Mouse (Mus musculus) heart, adult 2 months (tissue): ENCODE results near the gene Casp8. TPM values are rescaled to one million over a fixed set of nuclear protein-coding genes. Genes with fewer than 3 reads are reported as not detected.

ENCODE experiments used
- DNase-seq, 2 experiments: peaks; one replicate each; pipeline ENCODE4 v3.0.0; 2021
- H3K27ac ChIP-seq: fragments of 200-600 bp; 2 replicates; pipeline ENCODE4 v1.8.1; 2022
- H3K27me3 ChIP-seq: fragments of 200-500 bp; 2 replicates; pipeline ENCODE4 v1.6.1; 2012; ENCODE audit warnings: mild to moderate bottlenecking, low read length, inconsistent platforms, mixed read lengths; ENCODE audit not compliant: control insufficient read depth, insufficient read depth
- H3K36me3 ChIP-seq: fragments of 200-500 bp; 2 replicates; pipeline ENCODE4 v1.6.1; 2012; ENCODE audit warnings: low read length, inconsistent platforms; ENCODE audit not compliant: control insufficient read depth, insufficient read depth
- H3K4me1 ChIP-seq: fragments of 200-500 bp; 2 replicates; pipeline ENCODE4 v1.6.1; 2011; ENCODE audit warnings: low read length; ENCODE audit not compliant: control insufficient read depth, insufficient read depth
- H3K4me3 ChIP-seq: fragments of 200-600 bp; 2 replicates; pipeline ENCODE4 v1.8.1; 2022
- H3K79me2 ChIP-seq: fragments of 200-500 bp; replicated peaks from 2 replicates; pipeline ENCODE4 v1.6.1; 2012; ENCODE audit warnings: mild to moderate bottlenecking, inconsistent platforms, low read length, moderate library complexity, mixed read lengths; ENCODE audit not compliant: control insufficient read depth, insufficient read depth
- H3K9ac ChIP-seq: fragments of 200-500 bp; 2 replicates; pipeline ENCODE4 v1.6.1; 2012; ENCODE audit warnings: low read depth, mild to moderate bottlenecking, control low read depth, inconsistent platforms, low read length, mixed read lengths
- CTCF ChIP-seq: fragments of 200-600 bp; IDR thresholded peaks from 2 replicates; pipeline ENCODE4 v1.8.1; 2022; ENCODE audit warnings: antibody characterized with exemption, mild to moderate bottlenecking, moderate library complexity
- EP300 ChIP-seq: fragments of 200-500 bp; IDR thresholded peaks from 2 replicates; pipeline ENCODE4 v1.6.1; 2011; ENCODE audit warnings: low read depth, low read length, control low read depth; ENCODE audit not compliant: insufficient read depth
- POLR2A ChIP-seq: fragments of 200-500 bp; IDR thresholded peaks from 2 replicates; pipeline ENCODE4 v1.6.1; 2011; ENCODE audit warnings: mild to moderate bottlenecking, low read depth, low read length, control low read depth; ENCODE audit not compliant: insufficient read depth
- WGBS: fragments of 180-500 bp; shearing (Covaris S2); methylation state at CpG from one replicate; pipeline ENCODE4 v1.1.7; 2018; 5-methylcytosine and 5-hydroxymethylcytosine counted together
- intact Hi-C: fragments of 180-260 bp; cut with DNase I; formaldehyde crosslinking; loops from one replicate; pipeline ENCODE4 v1.15.1; 2025
- polyA plus RNA-seq: library from polyadenylated mRNA; depleted of rRNA; stranded (reverse); fragments of >200 nt; gene quantifications from 2 replicates; pipeline ENCODE4 v1.2.3, GENCODE M21; 2012
- total RNA-seq, 2 experiments: library from RNA; stranded (reverse); gene quantifications; 2 replicates each; pipeline ENCODE4 v1.2.3; 2021

The Casp8 gene
- total and polyA plus RNA-seq, 3 experiments: 2.0 to 8.0 (median 6.3) TPM

DNA sequence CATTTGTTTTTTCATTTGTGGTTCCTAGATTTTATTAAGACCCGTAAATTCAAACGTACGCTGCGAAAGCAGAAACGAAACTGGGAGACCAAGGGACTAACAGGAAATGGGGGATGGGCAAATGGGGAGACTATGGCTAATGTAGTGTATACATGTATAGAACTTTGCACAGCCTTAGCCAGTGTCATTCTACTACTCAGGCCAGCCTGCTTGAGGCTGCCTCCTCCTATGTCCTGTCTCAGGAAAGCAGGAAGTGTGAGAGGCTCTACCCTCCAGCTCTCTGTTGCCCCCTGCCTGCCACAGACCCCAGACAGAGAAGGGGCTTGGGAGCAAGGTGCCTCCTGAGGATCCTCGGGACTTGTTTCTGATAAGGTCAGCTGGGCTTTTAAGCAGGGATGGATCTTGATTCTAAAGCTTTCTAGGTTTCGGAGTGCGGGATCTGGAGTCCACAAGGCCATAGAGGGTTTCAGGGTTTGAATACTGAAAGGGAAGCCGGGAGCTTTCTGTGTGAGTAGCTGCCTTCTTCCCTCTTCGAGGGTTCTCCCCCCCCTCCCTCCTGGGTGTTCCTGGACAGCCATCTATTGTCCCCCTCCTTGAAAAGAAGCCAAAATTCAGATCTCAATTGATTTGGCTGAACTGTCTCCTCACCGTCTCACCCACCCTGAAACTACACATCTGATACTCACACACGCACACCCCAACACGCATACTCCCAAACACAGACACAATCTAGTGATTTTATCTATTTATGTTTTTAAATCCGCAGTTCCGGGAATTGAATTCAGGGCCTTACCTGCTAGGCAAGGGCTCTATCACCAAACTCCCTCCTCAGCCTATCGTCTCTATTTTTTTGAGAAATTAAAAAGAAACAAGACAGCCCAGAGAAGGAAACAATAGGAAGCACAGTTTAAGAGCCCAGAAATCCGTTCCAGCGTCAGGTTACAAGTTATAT, 7.4 kb downstream of the Casp8 start:
- H3K27ac ChIP-seq: peak overlapping the region; percentile 88
- peak overlapping the region; percentile 52 for H3K9ac ChIP-seq
- WGBS: 56% methylated on average over 18 of the region's 18 CpGs
- peaks cover 6% of the 10 kb centered on the region for H3K4me1 ChIP-seq
- H3K4me3 ChIP-seq: peak overlapping the region; percentile 46
- peaks cover 3% of the 10 kb centered on the region for H3K79me2 ChIP-seq
- intact Hi-C loops: loop anchor here (2.0 to 5.0 kb wide), 2 partner anchors 32 to 75 kb away; no protein-coding TSS in a partner anchor
- DNase-seq: peak; percentile 82 to 84
- no peaks in the 10 kb centered on the region; the same call in 1 of the 2 replicates for H3K36me3 ChIP-seq
- no peaks in the 10 kb centered on the region for H3K27me3 ChIP-seq
- TF ChIP-seq EP300 (0 out of 2 replicates have a peak, but pooled peaks have one; percentile 45), CTCF (peak; percentile 89), POLR2A (no peak)

- intact Hi-C loops: loop anchor here (2.0 to 5.0 kb wide), 2 partner anchors 33 to 76 kb away; no protein-coding TSS in a partner anchor
- TF ChIP-seq POLR2A (no peak), EP300 (no peak), CTCF (no peak)
- peak overlapping the region; percentile 88 for H3K27ac ChIP-seq
- H3K36me3 ChIP-seq: no peaks in the 10 kb centered on the region; the same call in 1 of the 2 replicates
- H3K4me3 ChIP-seq: peak overlapping the region; percentile 46
- H3K9ac ChIP-seq: no peak overlapping the region
- H3K79me2 ChIP-seq: peaks cover 3% of the 10 kb centered on the region
- DNase-seq: no peak
- H3K4me1 ChIP-seq: peaks cover 5% of the 10 kb centered on the region
- WGBS: 68% methylated on average over 6 of the region's 6 CpGs
- H3K27me3 ChIP-seq: no peaks in the 10 kb centered on the region
Observed at GRCm38 (mm10) chr1:58803531-58803930, 8.4 kb downstream of the Casp8 start.

GRCm38 (mm10) chr1:58806651-58807050, 11.5 kb downstream of the Casp8 start:
- H3K4me1 ChIP-seq: peaks cover 5% of the 10 kb centered on the region
- no peaks in the 10 kb centered on the region for H3K36me3 ChIP-seq
- 42% methylated on average over 3 of the region's 3 CpGs for WGBS
- intact Hi-C loops: no loop called here
- H3K27ac ChIP-seq: no peak overlapping the region
- DNase-seq: no peak
- no peak for TF ChIP-seq CTCF
- no peak for TF ChIP-seq POLR2A
- no peak for TF ChIP-seq EP300
- no peak overlapping the region for H3K9ac ChIP-seq
- H3K4me3 ChIP-seq: no peak overlapping the region
- H3K27me3 ChIP-seq: no peaks in the 10 kb centered on the region
- peaks cover 3% of the 10 kb centered on the region for H3K79me2 ChIP-seq

GRCm38 (mm10) chr1:58826319-58826718, 31.1 kb downstream of the Casp8 start:
- no peak overlapping the region for H3K9ac ChIP-seq
- no peak for TF ChIP-seq POLR2A
- TF ChIP-seq CTCF: no peak
- TF ChIP-seq EP300: no peak
- intact Hi-C loops: no loop called here
- H3K27me3 ChIP-seq: no peaks in the 10 kb centered on the region
- peaks cover 2% of the 10 kb centered on the region for H3K4me1 ChIP-seq
- H3K27ac ChIP-seq: no peak overlapping the region
- DNase-seq: no peak
- H3K79me2 ChIP-seq: no peaks in the 10 kb centered on the region
- no peaks in the 10 kb centered on the region for H3K36me3 ChIP-seq
- 83% methylated on average over 3 of the region's 3 CpGs for WGBS
- no peak overlapping the region for H3K4me3 ChIP-seq

- H3K9ac ChIP-seq: no peak overlapping the region
- WGBS: 93% methylated on average over 5 of the region's 5 CpGs
- DNase-seq: no peak
- H3K4me3 ChIP-seq: no peak overlapping the region
- H3K27ac ChIP-seq: no peak overlapping the region
- H3K4me1 ChIP-seq: peaks cover 2% of the 10 kb centered on the region; the same call in 1 of the 2 replicates
- H3K36me3 ChIP-seq: peaks cover 2% of the 10 kb centered on the region; the same call in 1 of the 2 replicates
- intact Hi-C loops: loop anchor here (5.0 kb wide), 1 partner anchor 33 kb away; the partner anchor contains the start of gene Casp8
- H3K79me2 ChIP-seq: no peaks in the 10 kb centered on the region
- no peak for TF ChIP-seq CTCF
- TF ChIP-seq POLR2A: no peak
- no peak for TF ChIP-seq EP300
- H3K27me3 ChIP-seq: no peaks in the 10 kb centered on the region
Observed at GRCm38 (mm10) chr1:58830741-58831140, 35.6 kb downstream of the Casp8 start.
